Mouse (Mus musculus): Measurements from ENCODE around the gene Parp8. TPM values are rescaled to one million over a fixed set of nuclear protein-coding genes. Genes with fewer than 3 reads are reported as not detected.

Parp8 gene
- total RNA-seq (2014; rRNA removed) (35.2 and 38.7 TPM in 2 replicates), polyA plus RNA-seq (2015; fragmentation: Nextera tagmentation; extraction: Ambion mirVana) (21.2 and 23.9 TPM in 2 replicates)

DNA sequence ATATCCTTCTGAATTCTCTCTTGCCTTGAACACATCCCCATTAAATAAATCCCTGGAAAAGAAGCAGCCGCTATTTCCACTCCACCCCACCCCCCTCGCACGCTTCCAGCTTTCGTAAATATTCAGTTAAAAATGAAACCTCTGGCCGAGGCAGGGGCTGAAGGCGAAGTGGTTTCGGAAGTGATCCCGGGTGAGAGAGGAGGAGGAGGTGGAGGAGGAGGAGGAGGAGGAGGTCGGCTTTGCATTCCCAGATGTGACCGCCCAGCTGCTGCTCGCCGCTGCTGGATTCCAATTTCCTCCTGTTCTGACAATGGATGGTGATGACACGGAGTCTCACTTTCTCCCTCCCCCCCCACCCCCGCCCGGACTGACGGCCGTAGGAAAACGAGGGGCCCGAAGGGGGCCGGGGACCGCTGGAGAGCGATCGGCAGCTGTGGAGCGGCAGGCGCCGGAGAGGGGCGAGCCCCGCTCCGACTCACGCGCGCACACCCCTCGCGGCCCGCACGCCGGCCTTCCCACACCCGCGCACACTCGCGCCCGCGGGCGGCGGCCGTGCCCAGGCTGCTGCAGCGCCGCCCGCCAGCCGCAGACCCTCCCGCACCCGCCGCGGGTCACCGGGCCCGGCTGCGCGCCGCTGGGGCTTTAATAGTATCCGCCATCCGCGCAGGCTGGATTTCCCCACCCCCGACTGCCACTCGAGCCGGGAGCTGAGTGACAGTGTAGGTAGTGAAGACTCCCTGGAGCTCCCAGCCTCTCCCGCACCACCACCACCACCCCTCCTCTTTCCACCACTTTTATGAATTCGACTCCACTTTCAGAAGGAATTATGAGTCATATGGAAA, at the start of gene Parp8:
Gene Parp8, minus strand, starts transcription at position 312 of the 842 bp plus-strand sequence.
- ATAC-seq (peak; percentile 84), DNase-seq (ENCODE audit: low spot score) (peak; percentile 74)
- peak within 1 kb of the TSS; percentile 96 for H3K9ac ChIP-seq (replicated peaks; ENCODE audit: low read length)
- peaks cover 3% of the 10 kb centered on the region for H3K4me1 ChIP-seq (ENCODE audit: insufficient read depth, low read length)
- no peaks in the 10 kb centered on the region for H3K27me3 ChIP-seq (ENCODE audit: insufficient read depth, low read length)
- H3K4me2 ChIP-seq (ENCODE audit: low read depth, low read length) = peak within 1 kb of the TSS; percentile 62
- peak within 1 kb of the TSS; percentile 96 for H3K27ac ChIP-seq
- H3K36me3 ChIP-seq (ENCODE audit: insufficient read depth, low read length) = no peaks in the 10 kb centered on the region
- TF ChIP-seq CTCF (IDR thresholded peaks at IDR 0.05; ENCODE audit: low read depth) = no peak
- peak within 1 kb of the TSS; percentile 96 for H3K4me3 ChIP-seq (ENCODE audit: low read length)
- no peaks in the 10 kb centered on the region for H3K9me3 ChIP-seq (ENCODE audit: low read length)
- under 1% methylated on average over 54 of the region's 67 CpGs for WGBS

- Histone ChIP-seq H3K27ac (no peak overlapping the region), H3K4me3 (ENCODE audit: low read length) (no peak overlapping the region), H3K9ac (replicated peaks; ENCODE audit: low read length) (no peak overlapping the region), H3K4me2 (ENCODE audit: low read depth, low read length) (no peak overlapping the region), H3K4me1 (ENCODE audit: insufficient read depth, low read length) (no peaks in the 10 kb centered on the region), H3K36me3 (ENCODE audit: insufficient read depth, low read length) (no peaks in the 10 kb centered on the region), H3K27me3 (ENCODE audit: insufficient read depth, low read length) (no peaks in the 10 kb centered on the region), H3K9me3 (ENCODE audit: low read length) (no peaks in the 10 kb centered on the region)
- TF ChIP-seq CTCF (IDR thresholded peaks at IDR 0.05; ENCODE audit: low read depth) = no peak
- WGBS = 71% methylated on average over 17 of the region's 17 CpGs
- DNase-seq (ENCODE audit: low spot score) (peak; percentile 17), ATAC-seq (no peak)
These were observed 37.4 kb upstream of the Parp8 start for GRCm38 (mm10) chr13:117062628-117063315.

DNA sequence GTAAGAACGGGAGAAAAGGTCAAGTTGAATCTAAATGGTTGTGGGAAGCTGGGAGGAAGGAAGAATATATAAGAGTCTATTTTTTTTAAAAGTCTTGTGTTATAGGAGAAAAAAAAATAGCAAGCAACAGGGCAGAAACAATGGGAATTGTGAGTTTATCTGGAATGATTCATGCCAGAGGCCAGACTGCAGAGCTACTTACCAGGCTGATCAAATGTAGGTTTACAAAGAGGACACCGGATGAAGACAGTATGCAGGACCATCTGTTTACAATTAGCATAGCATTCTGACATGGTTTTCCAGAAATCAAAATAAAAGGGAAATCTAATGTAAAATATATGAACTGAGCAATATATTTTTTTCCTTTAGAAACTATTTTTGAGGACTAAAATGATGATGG, 31.1 kb upstream of the Parp8 start:
- no peaks in the 10 kb centered on the region for H3K4me1 ChIP-seq (ENCODE audit: insufficient read depth, low read length)
- DNase-seq (ENCODE audit: low spot score) = no peak
- ATAC-seq = no peak
- H3K27ac ChIP-seq = no peak overlapping the region
- no peak for TF ChIP-seq CTCF (IDR thresholded peaks at IDR 0.05; ENCODE audit: low read depth)
- H3K36me3 ChIP-seq (ENCODE audit: insufficient read depth, low read length) = no peaks in the 10 kb centered on the region
- no peak overlapping the region for H3K9ac ChIP-seq (replicated peaks; ENCODE audit: low read length)
- H3K27me3 ChIP-seq (ENCODE audit: insufficient read depth, low read length) = no peaks in the 10 kb centered on the region
- H3K4me2 ChIP-seq (ENCODE audit: low read depth, low read length) = no peak overlapping the region
- no peaks in the 10 kb centered on the region for H3K9me3 ChIP-seq (ENCODE audit: low read length)
- no peak overlapping the region for H3K4me3 ChIP-seq (ENCODE audit: low read length)
- WGBS = 42% methylated on average over 2 of the region's 2 CpGs

GRCm38 (mm10) chr13:117054811-117055496, 29.6 kb upstream of the Parp8 start:
- TF ChIP-seq CTCF (IDR thresholded peaks at IDR 0.05; ENCODE audit: low read depth) = no peak
- H3K27ac ChIP-seq = no peak overlapping the region
- H3K4me3 ChIP-seq (ENCODE audit: low read length) = no peak overlapping the region
- H3K9me3 ChIP-seq (ENCODE audit: low read length) = no peaks in the 10 kb centered on the region
- H3K9ac ChIP-seq (replicated peaks; ENCODE audit: low read length) = no peak overlapping the region
- no peak for DNase-seq (ENCODE audit: low spot score)
- no peaks in the 10 kb centered on the region for H3K27me3 ChIP-seq (ENCODE audit: insufficient read depth, low read length)
- H3K4me2 ChIP-seq (ENCODE audit: low read depth, low read length) = no peak overlapping the region
- WGBS = 96% methylated on average over 7 of the region's 7 CpGs
- ATAC-seq = no peak
- no peaks in the 10 kb centered on the region for H3K36me3 ChIP-seq (ENCODE audit: insufficient read depth, low read length)
- H3K4me1 ChIP-seq (ENCODE audit: insufficient read depth, low read length) = no peaks in the 10 kb centered on the region

DNA sequence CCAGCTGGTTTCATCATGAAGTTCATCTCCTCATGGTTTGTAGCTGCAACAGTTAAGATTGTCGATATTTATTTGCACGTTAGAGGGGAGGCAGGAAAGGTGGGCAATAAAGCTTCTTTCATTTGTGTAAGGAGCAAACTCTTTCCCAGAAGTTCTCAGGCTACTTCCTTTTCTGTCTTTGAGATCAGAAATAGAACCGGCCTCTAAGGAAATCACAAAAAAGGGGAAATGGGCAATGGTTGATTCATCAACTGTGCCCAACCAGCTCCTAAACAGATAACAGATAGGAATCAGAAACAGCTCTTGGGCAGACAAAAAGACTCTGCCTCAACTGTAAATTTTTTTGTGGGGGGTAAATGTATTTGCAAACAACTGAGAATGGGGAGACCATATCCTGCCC, 27.4 kb upstream of the Parp8 start:
- Histone ChIP-seq H3K4me3 (ENCODE audit: low read length) (no peak overlapping the region), H3K27ac (no peak overlapping the region), H3K4me2 (ENCODE audit: low read depth, low read length) (no peak overlapping the region), H3K4me1 (ENCODE audit: insufficient read depth, low read length) (no peaks in the 10 kb centered on the region), H3K27me3 (ENCODE audit: insufficient read depth, low read length) (no peaks in the 10 kb centered on the region), H3K9ac (replicated peaks; ENCODE audit: low read length) (no peak overlapping the region), H3K36me3 (ENCODE audit: insufficient read depth, low read length) (no peaks in the 10 kb centered on the region), H3K9me3 (ENCODE audit: low read length) (no peaks in the 10 kb centered on the region)
- ATAC-seq (no peak), DNase-seq (ENCODE audit: low spot score) (no peak)
- no peak for TF ChIP-seq CTCF (IDR thresholded peaks at IDR 0.05; ENCODE audit: low read depth)
- 90% methylated on average over 3 of the region's 3 CpGs for WGBS

DNA sequence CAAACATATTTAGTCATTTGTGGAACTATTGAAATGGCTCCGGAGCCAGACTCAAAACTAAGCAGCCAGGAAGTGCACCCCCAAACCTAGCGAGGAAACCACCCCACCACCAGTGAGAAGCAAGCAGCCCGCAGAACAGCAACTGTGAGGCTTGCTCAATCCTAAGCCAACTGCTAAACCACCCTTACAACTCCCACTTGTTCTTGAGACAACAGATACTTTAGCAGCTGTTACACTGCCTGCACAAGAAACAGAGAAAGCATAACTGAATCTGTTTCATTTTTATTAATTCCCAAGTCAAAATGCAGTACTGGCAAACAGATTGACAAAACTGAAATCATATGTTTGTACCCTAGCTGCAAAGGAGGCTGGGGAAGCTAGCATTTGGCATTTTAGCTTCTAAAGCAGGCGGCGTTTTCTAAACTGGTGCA, 23.2 kb upstream of the Parp8 start:
- ATAC-seq (no peak), DNase-seq (ENCODE audit: low spot score) (no peak)
- Histone ChIP-seq H3K4me1 (ENCODE audit: insufficient read depth, low read length) (no peaks in the 10 kb centered on the region), H3K4me2 (ENCODE audit: low read depth, low read length) (no peak overlapping the region), H3K36me3 (ENCODE audit: insufficient read depth, low read length) (no peaks in the 10 kb centered on the region), H3K4me3 (ENCODE audit: low read length) (no peak overlapping the region), H3K9ac (replicated peaks; ENCODE audit: low read length) (no peak overlapping the region), H3K9me3 (ENCODE audit: low read length) (no peaks in the 10 kb centered on the region), H3K27me3 (ENCODE audit: insufficient read depth, low read length) (no peaks in the 10 kb centered on the region), H3K27ac (no peak overlapping the region)
- no peak for TF ChIP-seq CTCF (IDR thresholded peaks at IDR 0.05; ENCODE audit: low read depth)
- WGBS = 73% methylated on average over 5 of the region's 5 CpGs
